Mouse (Mus musculus): ENCODE results near the gene Scd3. TPM values are rescaled to one million over a fixed set of nuclear protein-coding genes. Genes with fewer than 3 reads are reported as not detected.

Gene Scd3
- under 1 TPM; 0.05 to 0.53 TPM for polyA plus RNA-seq (2017; shearing (Covaris generic))

DNA sequence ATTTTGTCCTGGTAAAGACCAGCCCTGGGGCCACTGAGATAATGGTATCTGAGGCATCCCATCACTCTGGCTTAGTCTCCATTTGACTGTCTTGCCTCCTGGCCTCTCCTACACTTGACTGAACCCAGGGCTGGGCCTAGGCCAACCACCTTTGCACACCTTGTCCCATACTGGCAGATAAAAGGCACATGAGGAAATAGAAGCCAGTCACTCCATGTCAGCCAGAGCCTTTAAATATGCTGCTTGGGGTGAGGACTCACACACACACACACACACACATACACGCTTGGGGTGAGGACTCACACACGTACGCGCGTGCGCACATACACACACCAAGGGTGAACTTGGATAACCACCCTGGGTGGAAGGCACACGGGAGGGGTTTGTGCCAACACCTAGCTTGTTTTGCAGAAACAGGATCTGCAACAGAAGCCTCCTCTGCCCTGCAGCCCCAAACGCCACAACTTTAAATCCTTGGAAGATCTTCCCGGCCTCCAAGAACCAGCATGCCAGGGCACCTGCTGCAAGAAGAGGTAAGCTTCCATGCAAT lies at the start of gene Scd3:
Scd3 (plus strand) TSS at position 255 of the 550 bp plus-strand sequence.

DNA sequence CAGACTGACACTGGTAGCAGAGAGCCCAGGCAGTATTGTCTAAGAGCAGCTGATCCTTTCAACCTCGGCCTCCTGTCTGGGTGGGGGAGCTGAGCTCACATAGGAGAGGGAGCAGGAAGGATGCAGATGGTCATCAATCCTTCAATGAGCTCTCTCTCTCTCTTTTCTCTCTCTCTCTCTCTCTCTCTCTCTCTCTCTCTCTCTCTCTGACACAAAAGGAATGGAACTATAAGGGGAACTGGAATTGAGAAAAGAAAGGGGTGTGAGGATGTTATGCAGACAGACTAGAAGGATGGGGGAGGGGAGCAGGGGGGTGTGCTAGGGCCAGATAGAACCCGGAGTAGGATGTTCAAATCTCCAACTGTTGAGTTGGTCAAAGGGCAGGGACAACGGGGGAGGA lies 10.7 kb upstream of the Scd3 start, which contains the start of gene Pkd2l1:
Pkd2l1 (minus strand) TSS at position 101 of the 400 bp plus-strand sequence.

GRCm38 (mm10) chr19:44292941-44293768 lies 90.1 kb downstream of the Scd3 start, which contains the start of gene Scd2:
Scd2 (plus strand) TSS chr19:44293674.

Other genes with a start within 250 kb of the Scd3 start
- under 1 TPM in 1 of 2 experiments, not detected in 1; 0.44 TPM for gene Cpn1, start 216.7 kb upstream of the Scd3 start, polyA plus RNA-seq (2017; shearing (Covaris generic))
- under 1 TPM; 0.24 to 0.45 TPM for gene Cyp2c23, start 174.1 kb upstream of the Scd3 start, polyA plus RNA-seq (2017; shearing (Covaris generic))
- gene Erlin1, start 133.5 kb upstream of the Scd3 start, polyA plus RNA-seq (2017; shearing (Covaris generic)): 10 to 100 TPM in 1 of 2 experiments, 1 to 10 TPM in 1; 9.7 to 12.9 TPM
- gene Chuk, start 95.8 kb upstream of the Scd3 start, polyA plus RNA-seq (2017; shearing (Covaris generic)): 10 to 100 TPM; 72.9 to 80.4 TPM
- gene Cwf19l1, start 67.4 kb upstream of the Scd3 start, polyA plus RNA-seq (2017; shearing (Covaris generic)): 10 to 100 TPM; 30.4 to 39.2 TPM
- gene Bloc1s2, start 56.8 kb upstream of the Scd3 start, polyA plus RNA-seq (2017; shearing (Covaris generic)): 100 to 1,000 TPM; 110 to 135 TPM
- gene Pkd2l1, start 10.8 kb upstream of the Scd3 start, polyA plus RNA-seq (2017; shearing (Covaris generic)): 1 to 10 TPM in 1 of 2 experiments, under 1 TPM in 1; 0.13 to 1.0 TPM
- gene Scd2, start 90.4 kb downstream of the Scd3 start, polyA plus RNA-seq (2017; shearing (Covaris generic)): 10 to 100 TPM; 40.0 to 40.1 TPM
- 1 to 10 TPM in 1 of 2 experiments, under 1 TPM in 1; 0.31 to 1.7 TPM for gene Scd4, start 129.8 kb downstream of the Scd3 start, polyA plus RNA-seq (2017; shearing (Covaris generic))
- gene Scd1, start 204.6 kb downstream of the Scd3 start, polyA plus RNA-seq (2017; shearing (Covaris generic)): 1 to 10 TPM; 2.0 to 4.8 TPM

All from inflammation-experienced regulatory T-cells (primary cell).